Mouse (Mus musculus): ENCODE results near the gene Mrps5. TPM values are rescaled to one million over a fixed set of nuclear protein-coding genes. Genes with fewer than 3 reads are reported as not detected.
A peak's percentile ranks its signal among the peaks of the same experiment; 100 is the strongest.

Mrps5 gene
- polyA plus RNA-seq, 1 experiment: 72.0 TPM

DNA sequence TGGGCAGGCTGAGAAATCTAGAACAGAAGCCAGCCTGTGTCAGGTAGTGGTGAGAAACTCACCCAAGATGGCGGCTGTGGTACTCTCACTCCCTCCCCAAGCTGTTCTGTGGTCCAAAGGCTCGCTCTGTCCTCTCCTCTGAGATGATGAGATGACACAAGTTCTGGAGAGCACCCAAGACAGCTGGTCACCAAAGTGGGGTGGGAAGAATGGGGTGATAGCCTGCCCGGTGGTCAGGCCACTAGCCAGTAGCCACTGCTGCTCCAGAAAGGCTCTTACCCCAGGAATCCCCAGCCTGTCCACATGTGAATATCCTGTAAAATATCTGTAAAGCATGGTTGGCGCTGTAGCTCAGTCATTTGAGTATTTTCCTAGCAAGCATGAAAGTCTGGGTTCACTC lies 25.3 kb downstream of the Mrps5 start:
- DNase-seq: no peak
- 94% methylated on average over 4 of the region's 4 CpGs for WGBS
- no peaks in the 10 kb centered on the region for H3K27me3 ChIP-seq (replicated peaks; ENCODE audit: control insufficient read depth, insufficient read depth, low read length)
- no peaks in the 10 kb centered on the region for H3K36me3 ChIP-seq (ENCODE audit: control insufficient read depth, insufficient read depth, low read length)
- H3K4me1 ChIP-seq (ENCODE audit: control insufficient read depth, insufficient read depth, low read length): peaks cover 3% of the 10 kb centered on the region; the same call in 1 of the 2 replicates
- peak overlapping the region; percentile 32; the same call in 1 of the 2 replicates for H3K27ac ChIP-seq (ENCODE audit: insufficient read depth, low read depth, low read length)
- H3K4me3 ChIP-seq (ENCODE audit: insufficient read depth, low read depth, low read length): no peak overlapping the region
- TF ChIP-seq POLR2A (IDR thresholded peaks at IDR 0.05; ENCODE audit: low read depth, low read length): no peak
- no peak for TF ChIP-seq CTCF (conservative IDR thresholded peaks at IDR 0.05; ENCODE audit: insufficient read depth, insufficient read length, low read depth, low read length)

DNA sequence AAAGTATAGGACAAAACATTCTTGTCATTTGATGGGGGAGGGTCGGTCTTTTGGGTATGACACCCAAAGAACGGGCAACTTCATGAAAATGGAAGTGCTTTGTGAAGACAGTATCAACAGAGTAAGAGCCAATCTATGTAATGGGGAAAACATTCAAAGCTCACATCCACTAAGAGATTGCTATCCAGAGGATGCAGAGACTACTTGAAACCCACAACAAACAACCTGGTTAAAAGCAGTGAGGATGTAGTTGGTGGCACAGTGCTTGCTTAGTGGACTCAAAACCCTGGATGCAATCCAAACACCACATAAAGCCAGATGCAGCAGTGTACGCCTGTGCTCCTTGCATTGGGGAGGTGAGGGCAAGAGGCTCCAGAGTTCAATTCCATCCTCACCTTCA lies 32.3 kb downstream of the Mrps5 start:
- Histone ChIP-seq H3K4me1 (ENCODE audit: control insufficient read depth, insufficient read depth, low read length) (peaks cover 6% of the 10 kb centered on the region; the same call in 1 of the 2 replicates), H3K36me3 (ENCODE audit: control insufficient read depth, insufficient read depth, low read length) (no peaks in the 10 kb centered on the region), H3K27me3 (replicated peaks; ENCODE audit: control insufficient read depth, insufficient read depth, low read length) (0 out of 2 replicates have a peak, but pooled peaks cover 1% of the 10 kb centered on the region), H3K4me3 (ENCODE audit: insufficient read depth, low read depth, low read length) (no peak overlapping the region), H3K27ac (ENCODE audit: insufficient read depth, low read depth, low read length) (peak overlapping the region; percentile 52; the same call in 1 of the 2 replicates)
- no peak for DNase-seq
- no peak for TF ChIP-seq CTCF (conservative IDR thresholded peaks at IDR 0.05; ENCODE audit: insufficient read depth, insufficient read length, low read depth, low read length)
- no peak for TF ChIP-seq POLR2A (IDR thresholded peaks at IDR 0.05; ENCODE audit: low read depth, low read length)
- 87% methylated on average over 3 of the region's 3 CpGs for WGBS

DNA sequence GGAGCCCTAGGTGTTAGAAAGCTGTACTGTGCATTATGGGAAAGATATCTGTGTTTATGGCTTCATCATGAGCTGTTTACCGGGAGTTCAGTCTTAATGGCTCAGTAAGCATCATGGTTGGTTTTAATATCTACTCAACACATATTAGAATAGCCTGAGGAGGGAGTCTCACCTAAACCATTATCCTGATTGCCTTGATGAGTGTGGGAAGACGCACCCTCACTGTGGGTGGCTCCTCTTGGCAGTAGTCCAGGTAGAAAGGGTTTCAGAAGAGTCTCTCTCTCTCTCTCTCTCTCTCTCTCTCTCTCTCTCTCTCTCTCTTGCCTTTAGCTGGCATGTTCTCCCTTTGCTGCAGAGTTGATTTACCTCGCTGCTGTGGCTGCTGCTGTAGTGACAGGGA lies 35.0 kb downstream of the Mrps5 start:
- no peak overlapping the region for H3K27ac ChIP-seq (ENCODE audit: insufficient read depth, low read depth, low read length)
- H3K36me3 ChIP-seq (ENCODE audit: control insufficient read depth, insufficient read depth, low read length): no peaks in the 10 kb centered on the region
- TF ChIP-seq CTCF (conservative IDR thresholded peaks at IDR 0.05; ENCODE audit: insufficient read depth, insufficient read length, low read depth, low read length): no peak
- WGBS: 43% methylated on average over 3 of the region's 3 CpGs
- peaks cover 10% of the 10 kb centered on the region; the same call in 1 of the 2 replicates for H3K4me1 ChIP-seq (ENCODE audit: control insufficient read depth, insufficient read depth, low read length)
- DNase-seq: no peak
- 0 out of 2 replicates have a peak, but pooled peaks cover 1% of the 10 kb centered on the region for H3K27me3 ChIP-seq (replicated peaks; ENCODE audit: control insufficient read depth, insufficient read depth, low read length)
- H3K4me3 ChIP-seq (ENCODE audit: insufficient read depth, low read depth, low read length): no peak overlapping the region

DNA sequence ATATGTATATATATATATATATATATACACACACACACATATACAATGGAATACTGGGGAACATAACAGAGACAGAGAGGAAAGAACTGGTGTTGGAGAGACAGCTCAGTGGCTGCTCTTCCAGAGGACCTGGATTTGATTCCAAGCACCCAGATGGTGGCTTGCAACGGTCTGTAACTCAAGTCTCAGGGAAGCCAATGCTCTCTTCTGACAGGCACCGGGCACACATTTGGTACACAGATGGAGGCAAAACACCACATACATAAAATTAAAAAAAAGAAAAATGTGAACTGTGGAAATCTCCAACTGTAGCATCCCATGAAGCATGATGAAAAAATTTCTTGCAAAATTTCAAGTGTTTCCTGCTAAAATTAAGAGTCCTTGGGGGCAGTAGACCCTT lies 37.8 kb downstream of the Mrps5 start:
- TF ChIP-seq CTCF (conservative IDR thresholded peaks at IDR 0.05; ENCODE audit: insufficient read depth, insufficient read length, low read depth, low read length) (no peak), POLR2A (IDR thresholded peaks at IDR 0.05; ENCODE audit: low read depth, low read length) (no peak)
- peak overlapping the region; percentile 94 for H3K27ac ChIP-seq (ENCODE audit: insufficient read depth, low read depth, low read length)
- peaks cover 4% of the 10 kb centered on the region; the same call in 1 of the 2 replicates for H3K4me1 ChIP-seq (ENCODE audit: control insufficient read depth, insufficient read depth, low read length)
- no peak overlapping the region for H3K4me3 ChIP-seq (ENCODE audit: insufficient read depth, low read depth, low read length)
- 0 out of 2 replicates have a peak, but pooled peaks cover 1% of the 10 kb centered on the region for H3K27me3 ChIP-seq (replicated peaks; ENCODE audit: control insufficient read depth, insufficient read depth, low read length)
- DNase-seq: no peak
- H3K36me3 ChIP-seq (ENCODE audit: control insufficient read depth, insufficient read depth, low read length): no peaks in the 10 kb centered on the region
- 96% methylated on average over 2 of the region's 2 CpGs for WGBS

DNA sequence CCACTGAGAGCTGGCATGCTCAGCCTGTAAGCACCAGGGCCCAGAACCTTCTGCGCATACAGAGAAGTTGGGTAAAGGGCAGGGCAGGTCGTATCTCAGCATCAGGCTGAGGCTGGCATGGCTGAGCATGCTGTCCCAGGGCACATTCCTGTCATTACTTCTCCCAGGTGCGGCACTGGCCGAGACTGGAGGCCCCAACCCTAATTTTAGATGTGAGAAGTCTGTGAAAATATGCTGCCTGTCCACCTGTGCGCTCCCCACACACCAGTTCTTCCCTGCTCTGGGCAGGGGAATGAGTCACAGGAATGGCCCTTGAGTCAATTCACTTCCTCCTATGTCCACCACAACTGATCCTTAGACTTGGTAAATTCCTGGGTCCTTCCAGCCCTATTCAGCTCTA lies 38.6 kb downstream of the Mrps5 start:
- 60% methylated on average over 5 of the region's 5 CpGs for WGBS
- peak; percentile 74 for DNase-seq
- Histone ChIP-seq H3K36me3 (ENCODE audit: control insufficient read depth, insufficient read depth, low read length) (no peaks in the 10 kb centered on the region), H3K27me3 (replicated peaks; ENCODE audit: control insufficient read depth, insufficient read depth, low read length) (0 out of 2 replicates have a peak, but pooled peaks cover 1% of the 10 kb centered on the region), H3K27ac (ENCODE audit: insufficient read depth, low read depth, low read length) (peak overlapping the region; percentile 94), H3K4me3 (ENCODE audit: insufficient read depth, low read depth, low read length) (no peak overlapping the region), H3K4me1 (ENCODE audit: control insufficient read depth, insufficient read depth, low read length) (peaks cover 4% of the 10 kb centered on the region; the same call in 1 of the 2 replicates)
- TF ChIP-seq CTCF (conservative IDR thresholded peaks at IDR 0.05; ENCODE audit: insufficient read depth, insufficient read length, low read depth, low read length): no peak
- TF ChIP-seq POLR2A (IDR thresholded peaks at IDR 0.05; ENCODE audit: low read depth, low read length): no peak

DNA sequence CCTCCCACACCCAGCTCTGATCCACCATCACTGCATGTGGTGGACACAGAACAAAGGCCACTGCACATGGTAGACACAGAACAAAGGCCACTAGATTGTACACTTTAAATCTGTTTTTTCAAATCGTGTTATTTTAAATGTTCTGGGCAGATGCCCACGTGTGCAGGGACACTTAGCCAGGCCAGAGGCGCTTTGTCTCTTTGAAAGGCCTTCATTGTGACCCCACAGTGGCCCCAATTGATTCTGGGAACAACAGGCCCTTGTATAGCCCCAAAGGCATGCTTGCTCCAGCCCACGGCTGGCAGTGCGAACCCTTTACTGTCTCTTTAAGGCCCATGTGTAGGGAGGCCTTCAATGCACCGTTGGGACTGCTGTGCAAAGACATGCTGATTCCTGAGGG lies 40.3 kb downstream of the Mrps5 start:
- 80% methylated on average over 6 of the region's 6 CpGs for WGBS
- TF ChIP-seq POLR2A (IDR thresholded peaks at IDR 0.05; ENCODE audit: low read depth, low read length): no peak
- no peak for TF ChIP-seq CTCF (conservative IDR thresholded peaks at IDR 0.05; ENCODE audit: insufficient read depth, insufficient read length, low read depth, low read length)
- H3K27ac ChIP-seq (ENCODE audit: insufficient read depth, low read depth, low read length): no peak overlapping the region

DNA sequence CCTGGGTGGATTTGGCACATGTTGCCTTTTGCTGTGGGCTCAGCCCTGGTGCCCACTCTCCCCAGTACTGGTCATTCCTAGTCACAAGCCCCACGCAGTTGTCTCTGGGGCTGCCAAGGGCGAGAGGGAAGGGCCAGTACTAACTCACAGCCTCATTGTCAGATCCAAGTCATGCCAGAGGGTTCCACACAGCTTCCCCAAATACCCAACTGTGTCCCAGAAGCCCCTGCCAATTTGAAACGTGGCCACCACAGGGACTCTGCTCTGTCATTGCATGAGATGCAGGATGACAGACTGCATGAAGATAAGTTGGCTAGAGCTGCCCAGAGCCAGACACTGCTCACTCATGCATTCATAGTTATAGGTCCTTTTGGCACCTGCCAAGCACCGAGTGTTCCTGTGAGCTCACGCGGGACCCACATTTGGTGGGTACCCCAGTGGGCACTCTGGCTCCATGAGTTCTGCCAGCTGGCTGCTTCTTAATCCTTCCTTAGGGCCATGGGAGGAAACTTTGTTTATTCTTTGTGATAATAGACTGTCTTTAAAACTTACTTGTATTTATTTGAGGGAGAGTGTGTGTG lies 41.1 kb downstream of the Mrps5 start:
- Histone ChIP-seq H3K36me3 (ENCODE audit: control insufficient read depth, insufficient read depth, low read length) (no peaks in the 10 kb centered on the region), H3K27ac (ENCODE audit: insufficient read depth, low read depth, low read length) (0 out of 2 replicates have a peak overlapping the region, but pooled peaks have one; percentile 10), H3K4me1 (ENCODE audit: control insufficient read depth, insufficient read depth, low read length) (peaks cover 4% of the 10 kb centered on the region; the same call in 1 of the 2 replicates), H3K27me3 (replicated peaks; ENCODE audit: control insufficient read depth, insufficient read depth, low read length) (no peaks in the 10 kb centered on the region), H3K4me3 (ENCODE audit: insufficient read depth, low read depth, low read length) (no peak overlapping the region)
- 52% methylated on average over 6 of the region's 6 CpGs for WGBS
- no peak for DNase-seq
- no peak for TF ChIP-seq CTCF (conservative IDR thresholded peaks at IDR 0.05; ENCODE audit: insufficient read depth, insufficient read length, low read depth, low read length)
- TF ChIP-seq POLR2A (IDR thresholded peaks at IDR 0.05; ENCODE audit: low read depth, low read length): no peak

More for the DNA sequence above, 40.3 kb downstream of the Mrps5 start:
- no peaks in the 10 kb centered on the region for H3K36me3 ChIP-seq (ENCODE audit: control insufficient read depth, insufficient read depth, low read length)
- peaks cover 4% of the 10 kb centered on the region; the same call in 1 of the 2 replicates for H3K4me1 ChIP-seq (ENCODE audit: control insufficient read depth, insufficient read depth, low read length)
- no peak for DNase-seq
- no peak overlapping the region for H3K4me3 ChIP-seq (ENCODE audit: insufficient read depth, low read depth, low read length)
- H3K27me3 ChIP-seq (replicated peaks; ENCODE audit: control insufficient read depth, insufficient read depth, low read length): no peaks in the 10 kb centered on the region

Data from kidney, adult 2 months (tissue).